Mouse (Mus musculus) limb, embryonic 14.5 days (tissue): ENCODE measurements around the gene Trim17. TPM values are rescaled to one million over a fixed set of nuclear protein-coding genes. Genes with fewer than 3 reads are reported as not detected.
A peak's percentile ranks its signal among the peaks of the same experiment; 100 is the strongest.

Experiments used
- ATAC-seq: fragments of 200-750 bp; cut with Nextera tagmentation; 2 replicates; pipeline ENCODE4 v1.8.0; 2017; ENCODE audit warnings: low read depth, moderate number of reproducible peaks, moderate TSS enrichment; ENCODE audit not compliant: low FRiP score
- DNase-seq: peaks from one replicate; pipeline ENCODE4 v3.0.0-alpha.2; 2015; ENCODE audit warnings: low spot score
- H3K27ac ChIP-seq: fragments of 300-500 bp; sonication (generic); replicated peaks from 2 replicates; pipeline ENCODE4 v1.5.1; 2014; ENCODE audit warnings: low read depth, mild to moderate bottlenecking, low read length, moderate library complexity, mixed read lengths
- H3K27me3 ChIP-seq: fragments of 300-500 bp; sonication (generic); 2 replicates; pipeline ENCODE4 v1.6.1; 2014; ENCODE audit warnings: low read length, mixed read lengths; ENCODE audit not compliant: control insufficient read depth, insufficient read depth
- H3K36me3 ChIP-seq: fragments of 300-500 bp; sonication (generic); 2 replicates; pipeline ENCODE4 v1.6.1; 2014; ENCODE audit warnings: mild to moderate bottlenecking, low read length, moderate library complexity, mixed read lengths; ENCODE audit not compliant: control insufficient read depth, insufficient read depth
- H3K4me1 ChIP-seq: fragments of 300-500 bp; sonication (generic); 2 replicates; pipeline ENCODE4 v1.6.1; 2014; ENCODE audit warnings: antibody characterized with exemption, low read length, mixed read lengths; ENCODE audit not compliant: control insufficient read depth, insufficient read depth
- H3K4me2 ChIP-seq: fragments of 300-500 bp; sonication (generic); replicated peaks from 2 replicates; pipeline ENCODE4 v1.6.1; 2014; ENCODE audit warnings: low read depth, mild to moderate bottlenecking, low read length, moderate library complexity; ENCODE audit not compliant: severe bottlenecking
- H3K4me3 ChIP-seq: fragments of 300-500 bp; sonication (generic); replicated peaks from 2 replicates; pipeline ENCODE4 v1.5.1; 2014; ENCODE audit warnings: low read length
- H3K9ac ChIP-seq: fragments of 300-500 bp; sonication (generic); 2 replicates; pipeline ENCODE4 v1.6.1; 2014; ENCODE audit warnings: mild to moderate bottlenecking, low read depth, low read length, moderate library complexity; ENCODE audit not compliant: severe bottlenecking
- H3K9me3 ChIP-seq: fragments of 300-500 bp; sonication (generic); 2 replicates; pipeline ENCODE4 v1.6.1; 2016; ENCODE audit warnings: low read length; ENCODE audit not compliant: control insufficient read depth
- POLR2A ChIP-seq: fragments of 200-500 bp; IDR thresholded peaks from 2 replicates; pipeline ENCODE4 v1.8.0; 2012; ENCODE audit warnings: inconsistent platforms, mild to moderate bottlenecking, moderate library complexity, borderline replicate concordance; ENCODE audit not compliant: insufficient read depth, insufficient read length; ENCODE audit errors: extremely low read depth
- WGBS: fragments of 180-500 bp; shearing (Covaris S2); extraction: QIAGEN DNeasy Blood & Tissue Kit; methylation state at CpG from one replicate; pipeline ENCODE4 v1.1.7; 2014; 5-methylcytosine and 5-hydroxymethylcytosine counted together
- polyA plus RNA-seq, 2 experiments: library from polyadenylated mRNA; depleted of rRNA in 1 of 2; stranded (reverse) in 1 of 2; unstranded in 1 of 2; fragments of >200 nt; fragmentation: Nextera tagmentation in 1 of 2; extraction: Ambion mirVana in 1 of 2; gene quantifications; 2 replicates each; pipeline versions ENCODE4 v1.2.1 to v1.2.3; 2012 to 2014

The Trim17 gene
- polyA plus RNA-seq, 2 experiments, result 0.87 to 1.2 TPM

DNA sequence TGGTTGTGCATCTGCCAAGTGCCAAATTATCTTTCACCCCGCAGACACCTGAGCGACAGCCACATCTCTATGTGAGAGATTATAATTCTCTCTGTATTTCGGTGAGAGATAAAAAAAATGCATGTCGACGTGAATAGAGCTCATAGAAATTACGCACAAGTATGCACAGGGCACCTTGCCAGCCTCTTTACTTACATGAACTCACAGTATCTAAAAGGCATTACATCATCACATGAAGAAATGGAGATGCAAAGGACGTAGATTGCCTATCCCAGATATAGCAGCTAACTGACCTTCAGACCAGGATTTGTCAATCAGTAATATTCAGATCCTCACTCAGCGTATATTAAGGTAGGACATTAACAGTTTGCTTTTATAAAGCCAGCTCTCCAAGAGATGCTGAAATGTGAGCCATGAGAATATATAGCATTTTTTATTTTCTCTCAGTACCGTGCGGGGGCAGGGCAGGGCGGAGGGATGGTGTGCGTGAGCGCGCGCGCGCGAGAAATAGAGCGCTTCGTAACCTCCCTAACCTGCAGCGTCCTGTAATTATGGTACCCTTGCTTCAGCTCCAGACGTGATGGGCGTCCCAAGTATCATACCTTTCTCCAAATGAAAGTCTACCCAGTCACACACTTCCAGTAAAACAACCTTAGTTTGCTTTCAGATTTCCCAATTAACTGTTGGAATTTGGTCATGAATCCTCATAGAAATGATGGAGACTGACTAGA, 6.5 kb upstream of the Trim17 start:
- Histone ChIP-seq H3K4me1 (0 out of 2 replicates have a peak, but pooled peaks cover 7% of the 10 kb centered on the region), H3K27ac (peak overlapping the region; percentile 81), H3K9me3 (no peaks in the 10 kb centered on the region), H3K4me2 (peak overlapping the region; percentile 68), H3K4me3 (peak overlapping the region; percentile 44), H3K9ac (peak overlapping the region; percentile 43), H3K36me3 (no peaks in the 10 kb centered on the region), H3K27me3 (peaks cover 7% of the 10 kb centered on the region; the same call in 1 of the 2 replicates)
- DNase-seq, result peak; percentile 39
- no peak for TF ChIP-seq POLR2A
- WGBS, result 16% methylated on average over 23 of the region's 23 CpGs
- ATAC-seq, result peak; percentile 48; the same call in 1 of the 2 replicates

- DNase-seq (peak; percentile 91), ATAC-seq (peak; percentile 90)
- Histone ChIP-seq H3K4me1 (0 out of 2 replicates have a peak, but pooled peaks cover 7% of the 10 kb centered on the region), H3K9ac (peak within 1 kb of the TSS; percentile 55), H3K27me3 (peaks cover 7% of the 10 kb centered on the region; the same call in 1 of the 2 replicates), H3K36me3 (no peaks in the 10 kb centered on the region), H3K4me2 (peak within 1 kb of the TSS; percentile 68), H3K4me3 (peak within 1 kb of the TSS; percentile 44), H3K27ac (peak within 1 kb of the TSS; percentile 81), H3K9me3 (no peaks in the 10 kb centered on the region)
- peak; percentile 96; the same call in 1 of the 2 replicates for TF ChIP-seq POLR2A
- under 1% methylated on average over 43 of the region's 48 CpGs for WGBS
Observed at GRCm38 (mm10) chr11:58948542-58949479, 5.7 kb upstream of the Trim17 start, which contains the start of gene Hist3h2ba. Gene Hist3h2ba, plus strand, starts transcription at chr11:58948920.

GRCm38 (mm10) chr11:58949480-58950431, 4.7 kb upstream of the Trim17 start:
- 0 out of 2 replicates have a peak, but pooled peaks cover 7% of the 10 kb centered on the region for H3K4me1 ChIP-seq
- TF ChIP-seq POLR2A, result no peak
- H3K4me2 ChIP-seq, result peak overlapping the region; percentile 68
- H3K27me3 ChIP-seq, result peaks cover 7% of the 10 kb centered on the region; the same call in 1 of the 2 replicates
- peak overlapping the region; percentile 44 for H3K4me3 ChIP-seq
- peak; percentile 78 for DNase-seq
- H3K27ac ChIP-seq, result peak overlapping the region; percentile 74
- no peaks in the 10 kb centered on the region for H3K36me3 ChIP-seq
- 8% methylated on average over 20 of the region's 20 CpGs for WGBS
- ATAC-seq, result no peak
- H3K9me3 ChIP-seq, result no peaks in the 10 kb centered on the region
- H3K9ac ChIP-seq, result peak overlapping the region; percentile 55

GRCm38 (mm10) chr11:58951210-58951609, 3.3 kb upstream of the Trim17 start:
- no peak overlapping the region for H3K4me3 ChIP-seq
- no peaks in the 10 kb centered on the region for H3K36me3 ChIP-seq
- no peak overlapping the region for H3K4me2 ChIP-seq
- no peak overlapping the region for H3K9ac ChIP-seq
- ATAC-seq, result no peak
- DNase-seq, result no peak
- H3K27me3 ChIP-seq, result peaks cover 7% of the 10 kb centered on the region; the same call in 1 of the 2 replicates
- no peak overlapping the region for H3K27ac ChIP-seq
- 73% methylated on average over 5 of the region's 5 CpGs for WGBS
- no peaks in the 10 kb centered on the region for H3K9me3 ChIP-seq
- 0 out of 2 replicates have a peak, but pooled peaks cover 9% of the 10 kb centered on the region for H3K4me1 ChIP-seq
- no peak for TF ChIP-seq POLR2A
